Mouse (Mus musculus): ENCODE measurements around the gene Ppp1r3c. TPM values are rescaled to one million over a fixed set of nuclear protein-coding genes. Genes with fewer than 3 reads are reported as not detected.

Gene Ppp1r3c
- not detected for total RNA-seq (2023)

GRCm38 (mm10) chr19:36736537-36736936 is at the start of gene Ppp1r3c:
Ppp1r3c (minus strand) TSS chr19:36736653.

Other genes starting within 250 kb of the Ppp1r3c start
- 3.8 TPM for gene Hectd2, start 182.0 kb downstream of the Ppp1r3c start, total RNA-seq (2023)
- gene Tnks2, start 97.6 kb upstream of the Ppp1r3c start, total RNA-seq (2023), result 166 TPM
- gene Fgfbp3, start 183.0 kb upstream of the Ppp1r3c start, total RNA-seq (2023), result 0.73 TPM
- gene Btaf1, start 189.4 kb upstream of the Ppp1r3c start, total RNA-seq (2023), result 42.8 TPM

Measured in CD4-positive naive resting alpha-beta T cell, adult 76 days (primary cell).